Mouse (Mus musculus): ENCODE measurements around the gene Swi5.

DNA sequence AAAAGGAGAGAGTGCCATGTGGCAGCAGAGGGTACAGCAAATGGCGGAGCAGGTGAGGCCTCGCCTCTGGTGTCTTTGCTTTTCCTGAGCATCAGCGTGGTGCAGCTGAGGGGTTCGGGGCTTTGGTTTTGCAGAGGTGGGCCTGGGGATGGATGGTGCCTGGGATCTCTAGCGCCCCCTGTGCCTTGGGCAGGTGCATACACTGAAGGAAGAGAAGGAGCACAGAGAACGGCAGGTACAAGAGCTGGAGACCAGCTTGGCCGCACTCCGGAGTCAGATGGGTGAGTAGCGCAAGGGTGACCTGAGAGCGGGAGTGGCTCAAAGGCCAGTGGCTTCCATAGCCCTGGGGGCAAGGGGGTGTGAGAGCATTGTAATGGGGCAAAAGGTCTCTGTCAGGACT lies 15.1 kb upstream of the Swi5 start:
- no peak for TF ChIP-seq MAFK (IDR thresholded peaks at IDR 0.05; ENCODE audit: insufficient read depth, low read depth, low read length)
- no peak for TF ChIP-seq ZNF384 (IDR thresholded peaks at IDR 0.05; ENCODE audit: low read depth, low read length)
- no peak for TF ChIP-seq HCFC1 (IDR thresholded peaks at IDR 0.05; ENCODE audit: borderline replicate concordance, insufficient read depth, low read length)

Data from ES-E14 (cell line).